Mouse (Mus musculus) erythroblast, embryonic 14.5 days (primary cell): Measurements from ENCODE around the gene Alk.

Experiments used
- GATA1 ChIP-seq: IDR thresholded peaks from 2 replicates; pipeline ENCODE4 v1.6.1; 2012; ENCODE audit warnings: low read length, inconsistent platforms, mixed read lengths
- TAL1 ChIP-seq: IDR thresholded peaks from 3 replicates; pipeline ENCODE4 v1.6.1; 2012; ENCODE audit warnings: low read length, inconsistent platforms, mixed read lengths

DNA sequence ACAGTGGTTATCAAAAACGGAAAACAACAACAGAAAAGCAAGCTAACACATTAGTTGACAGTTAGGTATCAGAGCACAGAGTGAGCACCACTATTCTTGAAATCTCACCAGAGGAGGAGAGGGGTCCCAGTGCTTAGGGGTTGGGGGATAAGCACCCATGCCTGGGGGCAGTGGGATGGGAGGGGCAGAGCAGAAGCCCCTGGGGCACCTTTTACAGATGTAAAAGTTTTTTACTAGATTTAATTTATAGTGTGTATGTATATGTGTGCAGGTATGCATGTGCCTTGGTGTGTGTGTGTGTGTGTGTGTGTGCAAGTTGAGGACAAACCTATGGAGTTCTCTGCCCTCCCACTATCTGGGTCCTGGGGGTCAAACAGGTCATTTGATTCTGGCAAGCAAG, 733.8 kb downstream of the Alk start:
- TF ChIP-seq GATA1 (no peak), TAL1 (no peak)
